Mouse (Mus musculus) layer of hippocampus, adult 11-12 months (tissue): ENCODE measurements around the gene D130052B06Rik.

ENCODE experiments used
- DNase-seq: peaks from one replicate; pipeline ENCODE4 v3.0.0; 2022; ENCODE audit warnings: low spot score

The D130052B06Rik gene

DNA sequence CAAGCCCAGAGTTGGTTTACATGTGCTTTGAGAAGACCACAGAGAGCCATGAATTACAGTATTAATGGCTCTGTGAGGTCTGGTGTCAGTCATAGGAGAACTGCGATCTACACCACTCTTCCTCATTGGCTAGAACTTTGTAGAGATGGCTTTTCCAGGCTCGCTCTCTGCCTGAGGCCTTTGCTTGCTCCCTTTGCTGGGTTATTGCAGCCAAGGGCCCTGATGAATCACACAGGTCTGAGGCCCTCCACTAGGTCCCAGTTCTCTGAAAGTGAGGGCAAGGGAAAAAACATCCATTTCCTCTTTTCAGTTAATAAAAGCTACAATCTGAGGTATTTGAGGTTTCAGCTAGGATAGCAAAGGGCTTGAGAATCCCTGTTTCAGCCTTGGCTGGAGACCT, 64.5 kb downstream of the D130052B06Rik start:
- DNase-seq: no peak

DNA sequence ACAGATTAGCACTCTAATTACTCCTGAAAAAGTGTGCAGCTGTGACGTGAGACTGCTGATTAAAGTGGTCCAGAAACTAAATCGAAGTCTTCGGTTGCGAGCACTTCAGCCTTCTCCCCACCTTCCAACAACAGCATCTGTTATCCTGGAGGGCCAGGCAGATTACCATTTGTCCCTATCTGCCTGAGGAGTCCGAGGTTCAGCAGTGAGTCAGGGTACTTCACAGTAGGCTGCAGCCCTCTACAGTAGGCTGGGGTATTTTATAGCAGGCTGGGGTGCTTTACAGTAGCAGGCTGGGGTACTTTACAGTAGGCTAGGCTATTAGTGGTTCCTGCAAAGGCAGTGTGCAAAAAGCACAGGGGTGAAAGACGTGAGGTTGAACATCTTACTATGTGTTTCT, 69.3 kb downstream of the D130052B06Rik start:
- DNase-seq: no peak

DNA sequence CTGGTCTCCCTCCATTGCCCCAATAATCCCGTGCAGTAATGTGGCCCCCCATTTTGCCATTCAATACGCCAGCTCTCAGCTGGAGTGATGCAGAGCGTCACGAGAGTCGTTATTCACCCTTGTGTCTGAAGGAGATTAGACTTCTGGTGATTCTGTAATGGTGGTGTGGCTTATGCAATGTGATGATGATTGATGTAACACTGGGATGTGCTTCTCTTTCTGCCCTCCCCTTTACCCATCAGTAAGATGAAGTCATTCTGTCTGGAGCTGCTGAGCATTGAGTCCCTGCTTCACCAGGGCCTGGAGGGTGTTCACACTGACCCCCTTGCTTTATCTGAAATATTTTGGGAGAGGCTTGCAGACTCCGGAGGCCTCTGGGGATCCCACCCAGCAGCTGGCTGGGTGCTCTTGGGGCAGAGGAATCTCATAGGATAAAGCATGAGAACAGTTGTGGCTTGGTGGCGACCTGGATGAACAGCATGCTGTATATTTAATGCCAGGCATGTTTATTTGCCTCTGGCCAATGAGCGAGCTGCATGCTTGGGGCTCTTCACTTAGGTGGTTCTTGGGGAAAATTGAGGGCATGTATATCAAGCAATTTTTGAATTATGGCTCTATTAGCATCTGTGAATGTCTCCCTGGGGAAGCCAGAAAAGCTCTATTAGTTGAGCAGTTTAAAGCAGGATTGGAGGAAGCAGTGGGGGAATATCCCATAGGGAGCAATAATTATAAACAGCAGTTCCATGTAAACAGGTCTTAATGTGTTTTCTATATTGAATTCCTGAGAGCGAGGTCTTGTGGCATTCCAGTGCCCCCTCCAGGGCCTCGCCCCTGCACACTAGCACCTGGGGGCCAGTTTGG, 71.2 kb downstream of the D130052B06Rik start:
- no peak for DNase-seq
